Mouse (Mus musculus) intestine, embryonic 15.5 days (tissue): ENCODE data around the gene Haus5. TPM values are rescaled to one million over a fixed set of nuclear protein-coding genes. Genes with fewer than 3 reads are reported as not detected.

Experiments used
- ATAC-seq: fragments of 200-750 bp; cut with Nextera tagmentation; 2 replicates; pipeline ENCODE4 v1.8.0; 2017; ENCODE audit warnings: moderate TSS enrichment, moderate library complexity
- H3K27ac ChIP-seq: fragments of 300-500 bp; sonication (generic); 2 replicates; pipeline ENCODE4 v1.5.1; 2015; ENCODE audit warnings: mild to moderate bottlenecking, inconsistent platforms
- H3K27me3 ChIP-seq: fragments of 300-500 bp; sonication (generic); replicated peaks from 2 replicates; pipeline ENCODE4 v1.6.1; 2015; ENCODE audit warnings: inconsistent platforms
- H3K36me3 ChIP-seq: fragments of 300-500 bp; sonication (generic); 2 replicates; pipeline ENCODE4 v1.6.1; 2015; ENCODE audit warnings: inconsistent platforms
- H3K4me1 ChIP-seq: fragments of 300-500 bp; sonication (generic); replicated peaks from 2 replicates; pipeline ENCODE4 v1.6.1; 2015; ENCODE audit warnings: inconsistent platforms
- H3K4me2 ChIP-seq: fragments of 300-500 bp; sonication (generic); replicated peaks from 2 replicates; pipeline ENCODE4 v1.6.1; 2015; ENCODE audit warnings: mild to moderate bottlenecking, inconsistent platforms
- H3K4me3 ChIP-seq: fragments of 300-500 bp; sonication (generic); replicated peaks from 2 replicates; pipeline ENCODE4 v1.5.1; 2015; ENCODE audit warnings: inconsistent platforms
- H3K9ac ChIP-seq: fragments of 300-500 bp; sonication (generic); 2 replicates; pipeline ENCODE4 v1.6.1; 2015; ENCODE audit warnings: inconsistent platforms
- H3K9me3 ChIP-seq: fragments of 300-500 bp; sonication (generic); 2 replicates; pipeline ENCODE4 v1.6.1; 2016; ENCODE audit warnings: inconsistent platforms
- WGBS: fragments of 180-500 bp; shearing (Covaris S2); methylation state at CpG from one replicate; pipeline ENCODE4 v1.1.7; 2015; 5-methylcytosine and 5-hydroxymethylcytosine counted together
- polyA plus RNA-seq: library from polyadenylated mRNA; unstranded; fragments of >200 nt; fragmentation: Nextera tagmentation; extraction: Ambion mirVana; gene quantifications from 2 replicates; pipeline ENCODE4 v1.2.1, GENCODE M21; 2015

Gene Haus5
- polyA plus RNA-seq, 1 experiment from 2014 or later = 40.5 TPM

GRCm38 (mm10) chr7:30665321-30665720 is 527 bp upstream of the Haus5 start:
- no peak overlapping the region for H3K27ac ChIP-seq
- H3K4me2 ChIP-seq = peak overlapping the region; percentile 85
- peak overlapping the region; percentile 82 for H3K9ac ChIP-seq
- H3K9me3 ChIP-seq = no peaks in the 10 kb centered on the region
- H3K4me3 ChIP-seq = peak overlapping the region; percentile 77
- peaks cover 7% of the 10 kb centered on the region; the same call in 1 of the 2 replicates for H3K36me3 ChIP-seq
- 5% methylated on average over 11 of the region's 11 CpGs for WGBS
- peaks cover 5% of the 10 kb centered on the region for H3K4me1 ChIP-seq
- H3K27me3 ChIP-seq = no peaks in the 10 kb centered on the region
- ATAC-seq = peak; percentile 54

- Histone ChIP-seq H3K4me3 (peak within 1 kb of the TSS; percentile 89), H3K4me2 (peak within 1 kb of the TSS; percentile 87), H3K27ac (peak within 1 kb of the TSS; percentile 64; the same call in 1 of the 2 replicates), H3K27me3 (no peaks in the 10 kb centered on the region), H3K9me3 (no peaks in the 10 kb centered on the region), H3K4me1 (peaks cover 5% of the 10 kb centered on the region), H3K9ac (peak within 1 kb of the TSS; percentile 98), H3K36me3 (peaks cover 25% of the 10 kb centered on the region)
- peak; percentile 100 for ATAC-seq
- WGBS = 1% methylated on average over 59 of the region's 59 CpGs
Measured at GRCm38 (mm10) chr7:30649591-30650540, 14.9 kb downstream of the Haus5 start, which contains the start of gene Rbm42. Gene Rbm42 (minus strand): TSS chr7:30650317.

- no peaks in the 10 kb centered on the region for H3K9me3 ChIP-seq
- peaks cover 25% of the 10 kb centered on the region for H3K27me3 ChIP-seq
- peaks cover 7% of the 10 kb centered on the region for H3K4me1 ChIP-seq
- ATAC-seq = no peak
- H3K27ac ChIP-seq = no peak overlapping the region
- H3K9ac ChIP-seq = no peak overlapping the region
- no peak overlapping the region for H3K4me2 ChIP-seq
- no peak overlapping the region for H3K4me3 ChIP-seq
- H3K36me3 ChIP-seq = peaks cover 21% of the 10 kb centered on the region
- WGBS = 13% methylated on average over 4 of the region's 4 CpGs
Measured at GRCm38 (mm10) chr7:30639083-30639482, 25.7 kb downstream of the Haus5 start.

- Histone ChIP-seq H3K4me3 (no peak overlapping the region), H3K36me3 (0 out of 2 replicates have a peak, but pooled peaks cover 6% of the 10 kb centered on the region), H3K9ac (no peak overlapping the region), H3K4me2 (no peak overlapping the region), H3K4me1 (peaks cover 7% of the 10 kb centered on the region), H3K27ac (no peak overlapping the region), H3K9me3 (no peaks in the 10 kb centered on the region), H3K27me3 (peaks cover 48% of the 10 kb centered on the region)
- WGBS = 26% methylated on average over 11 of the region's 11 CpGs
- ATAC-seq = no peak
Measured at GRCm38 (mm10) chr7:30636395-30636794, 28.4 kb downstream of the Haus5 start.

GRCm38 (mm10) chr7:30635752-30636151 is 29.0 kb downstream of the Haus5 start, which contains the start of gene Etv2:
Gene Etv2 (minus strand): TSS chr7:30635852.
- no peak within 1 kb of the TSS for H3K27ac ChIP-seq
- peak within 1 kb of the TSS; percentile 6; the same call in 1 of the 2 replicates for H3K4me3 ChIP-seq
- peaks cover 48% of the 10 kb centered on the region for H3K27me3 ChIP-seq
- no peak within 1 kb of the TSS for H3K9ac ChIP-seq
- H3K4me2 ChIP-seq = peak within 1 kb of the TSS; percentile 48
- WGBS = 4% methylated on average over 5 of the region's 5 CpGs
- H3K4me1 ChIP-seq = peaks cover 7% of the 10 kb centered on the region
- H3K9me3 ChIP-seq = no peaks in the 10 kb centered on the region
- H3K36me3 ChIP-seq = no peaks in the 10 kb centered on the region
- ATAC-seq = no peak

- ATAC-seq = peak; percentile 79
- Histone ChIP-seq H3K9me3 (no peaks in the 10 kb centered on the region), H3K4me2 (peak overlapping the region; percentile 48), H3K4me1 (peaks cover 7% of the 10 kb centered on the region), H3K36me3 (no peaks in the 10 kb centered on the region), H3K4me3 (peak overlapping the region; percentile 6; the same call in 1 of the 2 replicates), H3K27me3 (peaks cover 48% of the 10 kb centered on the region), H3K27ac (no peak overlapping the region), H3K9ac (no peak overlapping the region)
- WGBS = under 1% methylated on average over 20 of the region's 20 CpGs
Measured at GRCm38 (mm10) chr7:30634621-30635020, 30.2 kb downstream of the Haus5 start.

GRCm38 (mm10) chr7:30633762-30634412 is 30.9 kb downstream of the Haus5 start:
- Histone ChIP-seq H3K4me2 (0 out of 2 replicates have a peak overlapping the region, but pooled peaks have one; percentile 14), H3K36me3 (no peaks in the 10 kb centered on the region), H3K4me3 (0 out of 2 replicates have a peak overlapping the region, but pooled peaks have one; percentile 1), H3K27me3 (peaks cover 48% of the 10 kb centered on the region), H3K9ac (no peak overlapping the region), H3K4me1 (peaks cover 7% of the 10 kb centered on the region), H3K27ac (no peak overlapping the region), H3K9me3 (no peaks in the 10 kb centered on the region)
- no peak for ATAC-seq
- WGBS = 4% methylated on average over 27 of the region's 27 CpGs

GRCm38 (mm10) chr7:30629013-30629412 is 35.8 kb downstream of the Haus5 start:
- no peak overlapping the region for H3K4me2 ChIP-seq
- no peak for ATAC-seq
- no peak overlapping the region for H3K27ac ChIP-seq
- no peaks in the 10 kb centered on the region for H3K9me3 ChIP-seq
- H3K36me3 ChIP-seq = no peaks in the 10 kb centered on the region
- no peak overlapping the region for H3K4me3 ChIP-seq
- H3K9ac ChIP-seq = no peak overlapping the region
- H3K27me3 ChIP-seq = peaks cover 22% of the 10 kb centered on the region
- H3K4me1 ChIP-seq = peaks cover 7% of the 10 kb centered on the region; the same call in 1 of the 2 replicates

GRCm38 (mm10) chr7:30626647-30627046 is 38.1 kb downstream of the Haus5 start:
- no peak for ATAC-seq
- Histone ChIP-seq H3K4me3 (no peak overlapping the region), H3K4me1 (peaks cover 7% of the 10 kb centered on the region; the same call in 1 of the 2 replicates), H3K4me2 (no peak overlapping the region), H3K36me3 (peaks cover 16% of the 10 kb centered on the region), H3K9ac (no peak overlapping the region), H3K9me3 (no peaks in the 10 kb centered on the region), H3K27me3 (no peaks in the 10 kb centered on the region), H3K27ac (no peak overlapping the region)
- WGBS = 84% methylated on average over 5 of the region's 5 CpGs

- Histone ChIP-seq H3K27ac (no peak within 1 kb of the TSS), H3K4me3 (peak within 1 kb of the TSS; percentile 69), H3K9me3 (no peaks in the 10 kb centered on the region), H3K27me3 (no peaks in the 10 kb centered on the region), H3K4me1 (peaks cover 7% of the 10 kb centered on the region; the same call in 1 of the 2 replicates), H3K9ac (peak within 1 kb of the TSS; percentile 72), H3K36me3 (peaks cover 16% of the 10 kb centered on the region), H3K4me2 (peak within 1 kb of the TSS; percentile 62)
- 2% methylated on average over 44 of the region's 44 CpGs for WGBS
- peak; percentile 98 for ATAC-seq
Measured at GRCm38 (mm10) chr7:30625530-30626384, 39.0 kb downstream of the Haus5 start, which contains the start of gene Cox6b1. Gene Cox6b1 (minus strand): TSS chr7:30626151.

GRCm38 (mm10) chr7:30619202-30619601 is 45.6 kb downstream of the Haus5 start:
- ATAC-seq = no peak
- Histone ChIP-seq H3K4me3 (no peak overlapping the region), H3K9ac (no peak overlapping the region), H3K4me2 (no peak overlapping the region), H3K36me3 (peaks cover 39% of the 10 kb centered on the region), H3K9me3 (no peaks in the 10 kb centered on the region), H3K27ac (no peak overlapping the region), H3K27me3 (no peaks in the 10 kb centered on the region), H3K4me1 (no peaks in the 10 kb centered on the region)
- WGBS = 86% methylated on average over 3 of the region's 3 CpGs
